Mouse (Mus musculus): ENCODE data around the gene Llgl1. TPM values are rescaled to one million over a fixed set of nuclear protein-coding genes. Genes with fewer than 3 reads are reported as not detected.

Gene Llgl1
- 11.2 and 12.4 TPM in 2 replicates for polyA plus RNA-seq (2015; fragmentation: Nextera tagmentation; extraction: Ambion mirVana)

GRCm38 (mm10) chr11:60699524-60700075 is at the start of gene Llgl1:
Gene Llgl1, plus strand, starts transcription at chr11:60699723.
- H3K4me3 ChIP-seq (replicated peaks): peak within 1 kb of the TSS; percentile 87
- H3K4me1 ChIP-seq (replicated peaks): peaks cover 43% of the 10 kb centered on the region
- H3K9me3 ChIP-seq (replicated peaks): no peaks in the 10 kb centered on the region
- H3K4me2 ChIP-seq: peak within 1 kb of the TSS; percentile 92
- H3K9ac ChIP-seq: peak within 1 kb of the TSS; percentile 91
- peak; percentile 92 for ATAC-seq (ENCODE audit: low read depth)
- peak within 1 kb of the TSS; percentile 89 for H3K27ac ChIP-seq
- H3K36me3 ChIP-seq: peaks cover 5% of the 10 kb centered on the region; the same call in 1 of the 2 replicates
- H3K27me3 ChIP-seq: no peaks in the 10 kb centered on the region
- peak; percentile 79 for DNase-seq
- WGBS (ENCODE audit: insufficient replicate concordance): under 1% methylated on average over 67 of the region's 73 CpGs

DNA sequence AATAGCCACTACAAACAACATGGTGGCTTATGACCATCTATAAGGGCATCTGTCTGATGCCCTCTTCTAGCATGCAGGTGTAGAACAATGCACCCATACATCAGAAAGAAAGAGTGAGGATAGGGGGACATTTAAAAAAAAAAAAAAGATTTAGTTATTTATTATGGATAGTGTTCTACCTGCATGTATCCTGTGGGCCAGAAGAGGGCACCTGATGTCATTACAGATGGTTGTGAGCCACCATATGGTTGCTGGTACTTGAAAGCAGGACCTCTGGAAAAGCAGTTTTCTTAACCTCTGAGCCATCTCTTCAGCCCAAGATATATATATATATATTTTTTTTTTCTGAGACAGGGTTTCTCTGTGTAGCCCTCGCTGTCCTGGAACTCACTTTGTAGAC is 3.4 kb upstream of the Llgl1 start:
- no peak overlapping the region for H3K9ac ChIP-seq
- no peak overlapping the region for H3K27ac ChIP-seq
- H3K4me1 ChIP-seq (replicated peaks): peaks cover 23% of the 10 kb centered on the region
- DNase-seq (no peak), ATAC-seq (ENCODE audit: low read depth) (no peak)
- no peaks in the 10 kb centered on the region for H3K9me3 ChIP-seq (replicated peaks)
- no peak overlapping the region for H3K4me3 ChIP-seq (replicated peaks)
- 46% methylated on average over 1 of the region's 1 CpGs for WGBS (ENCODE audit: insufficient replicate concordance)
- H3K4me2 ChIP-seq: no peak overlapping the region
- no peaks in the 10 kb centered on the region for H3K36me3 ChIP-seq
- no peaks in the 10 kb centered on the region for H3K27me3 ChIP-seq

DNA sequence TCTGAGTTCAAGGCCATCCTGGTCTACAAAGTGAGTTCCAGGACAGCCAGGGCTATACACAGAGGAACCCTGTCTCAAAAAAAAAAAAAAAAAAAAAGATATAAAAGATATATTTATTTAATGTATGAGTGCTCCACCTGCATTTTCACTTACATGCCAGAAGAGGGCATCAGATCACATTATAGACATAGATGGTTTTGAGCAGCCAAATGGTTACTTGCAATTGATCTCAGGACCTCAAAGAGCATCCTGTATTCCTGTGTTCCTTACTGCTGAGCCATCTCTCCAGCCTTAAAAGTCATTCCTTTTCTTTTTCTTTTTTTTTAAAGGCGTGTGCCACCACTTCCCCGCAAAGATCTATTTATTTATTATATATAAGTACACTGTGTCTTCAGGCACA is 2.0 kb upstream of the Llgl1 start:
- Histone ChIP-seq H3K27ac (no peak overlapping the region), H3K27me3 (no peaks in the 10 kb centered on the region), H3K4me3 (replicated peaks) (no peak overlapping the region), H3K4me1 (replicated peaks) (peaks cover 33% of the 10 kb centered on the region), H3K9ac (no peak overlapping the region), H3K9me3 (replicated peaks) (no peaks in the 10 kb centered on the region), H3K36me3 (no peaks in the 10 kb centered on the region), H3K4me2 (no peak overlapping the region)
- DNase-seq (no peak), ATAC-seq (ENCODE audit: low read depth) (no peak)
- WGBS (ENCODE audit: insufficient replicate concordance): 50% methylated on average over 2 of the region's 2 CpGs

- no peaks in the 10 kb centered on the region for H3K36me3 ChIP-seq
- DNase-seq: no peak
- 4% methylated on average over 22 of the region's 22 CpGs for WGBS (ENCODE audit: insufficient replicate concordance)
These were observed 558 bp upstream of the Llgl1 start for GRCm38 (mm10) chr11:60698806-60699523.

GRCm38 (mm10) chr11:60700320-60701185 is 1.0 kb downstream of the Llgl1 start:
- Histone ChIP-seq H3K9me3 (replicated peaks) (no peaks in the 10 kb centered on the region), H3K4me3 (replicated peaks) (peak overlapping the region; percentile 87), H3K4me1 (replicated peaks) (peaks cover 43% of the 10 kb centered on the region), H3K27me3 (no peaks in the 10 kb centered on the region), H3K27ac (peak overlapping the region; percentile 89), H3K4me2 (peak overlapping the region; percentile 92), H3K36me3 (peaks cover 8% of the 10 kb centered on the region), H3K9ac (peak overlapping the region; percentile 91)
- DNase-seq (no peak), ATAC-seq (ENCODE audit: low read depth) (no peak)
- WGBS (ENCODE audit: insufficient replicate concordance): 24% methylated on average over 12 of the region's 12 CpGs

More at GRCm38 (mm10) chr11:60698806-60699523, 558 bp upstream of the Llgl1 start:
- Histone ChIP-seq H3K9ac (peak overlapping the region; percentile 91), H3K27me3 (no peaks in the 10 kb centered on the region), H3K4me2 (peak overlapping the region; percentile 92), H3K4me3 (replicated peaks) (peak overlapping the region; percentile 87), H3K9me3 (replicated peaks) (no peaks in the 10 kb centered on the region), H3K27ac (peak overlapping the region; percentile 66), H3K4me1 (replicated peaks) (peaks cover 43% of the 10 kb centered on the region)
- peak; percentile 16 for ATAC-seq (ENCODE audit: low read depth)

- no peak for DNase-seq
- 55% methylated on average over 3 of the region's 4 CpGs for WGBS (ENCODE audit: insufficient replicate concordance)
These were observed 2.1 kb downstream of the Llgl1 start for GRCm38 (mm10) chr11:60701611-60702010.

GRCm38 (mm10) chr11:60703131-60703530 is 3.6 kb downstream of the Llgl1 start:
- H3K27me3 ChIP-seq: no peaks in the 10 kb centered on the region
- no peaks in the 10 kb centered on the region for H3K9me3 ChIP-seq (replicated peaks)
- H3K27ac ChIP-seq: no peak overlapping the region
- H3K4me1 ChIP-seq (replicated peaks): peaks cover 42% of the 10 kb centered on the region
- DNase-seq (peak; percentile 50), ATAC-seq (ENCODE audit: low read depth) (no peak)
- no peak overlapping the region for H3K4me3 ChIP-seq (replicated peaks)
- no peak overlapping the region for H3K4me2 ChIP-seq
- 39% methylated on average over 4 of the region's 4 CpGs for WGBS (ENCODE audit: insufficient replicate concordance)
- no peak overlapping the region for H3K9ac ChIP-seq
- peaks cover 34% of the 10 kb centered on the region for H3K36me3 ChIP-seq

More at GRCm38 (mm10) chr11:60701611-60702010, 2.1 kb downstream of the Llgl1 start:
- H3K9me3 ChIP-seq (replicated peaks): no peaks in the 10 kb centered on the region
- ATAC-seq (ENCODE audit: low read depth): no peak
- peaks cover 43% of the 10 kb centered on the region for H3K4me1 ChIP-seq (replicated peaks)
- H3K4me2 ChIP-seq: no peak overlapping the region
- H3K27me3 ChIP-seq: no peaks in the 10 kb centered on the region
- no peak overlapping the region for H3K27ac ChIP-seq
- no peak overlapping the region for H3K4me3 ChIP-seq (replicated peaks)
- no peak overlapping the region for H3K9ac ChIP-seq
- peaks cover 19% of the 10 kb centered on the region for H3K36me3 ChIP-seq

DNA sequence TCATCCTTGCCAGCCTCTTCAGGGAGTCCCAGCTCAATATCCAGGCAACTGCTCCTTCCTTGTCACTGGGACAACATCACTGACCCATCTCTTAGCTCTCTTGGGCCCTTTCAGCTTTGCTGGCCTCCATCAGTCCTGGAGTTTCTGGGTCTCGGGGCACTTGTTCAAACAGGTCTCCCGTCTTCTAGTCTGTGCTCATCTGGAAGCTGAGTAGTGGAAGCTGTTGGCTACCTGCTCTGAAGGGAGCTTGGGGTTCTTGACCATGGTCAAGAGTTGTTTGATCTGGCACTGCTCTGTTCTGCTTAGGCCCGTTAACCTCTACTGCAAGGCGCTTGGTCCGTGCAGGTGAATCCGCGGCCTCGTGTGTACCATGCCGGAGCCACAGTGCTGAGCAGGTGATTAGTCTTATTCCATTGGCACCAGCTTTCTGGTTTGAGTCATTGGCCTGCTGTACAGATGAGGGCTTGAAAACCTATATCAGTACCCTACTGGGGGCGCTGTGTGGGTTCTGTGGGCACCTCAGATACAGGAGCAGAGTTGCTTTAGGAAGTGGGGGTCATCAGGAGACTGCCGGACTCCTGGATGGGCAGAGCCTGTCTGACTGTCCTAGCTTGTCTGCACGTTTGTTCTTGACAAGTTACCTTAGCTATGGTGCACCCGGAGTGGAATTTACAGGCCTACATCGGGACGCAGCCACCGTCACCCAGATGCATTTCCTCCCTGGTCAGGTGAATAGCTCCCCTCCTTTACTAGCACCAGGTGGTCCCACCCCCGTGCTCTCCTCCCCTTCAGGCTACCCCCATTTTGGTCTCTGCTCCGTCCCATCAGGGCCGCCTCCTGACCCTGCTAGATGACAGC is 4.7 kb downstream of the Llgl1 start:
- Histone ChIP-seq H3K4me1 (replicated peaks) (peaks cover 31% of the 10 kb centered on the region), H3K36me3 (peaks cover 45% of the 10 kb centered on the region), H3K4me3 (replicated peaks) (no peak overlapping the region)

GRCm38 (mm10) chr11:60705255-60705654 is 5.7 kb downstream of the Llgl1 start:
- Histone ChIP-seq H3K4me3 (replicated peaks) (no peak overlapping the region), H3K4me1 (replicated peaks) (peaks cover 29% of the 10 kb centered on the region), H3K36me3 (peaks cover 55% of the 10 kb centered on the region), H3K4me2 (no peak overlapping the region), H3K27me3 (no peaks in the 10 kb centered on the region), H3K9me3 (replicated peaks) (no peaks in the 10 kb centered on the region), H3K27ac (no peak overlapping the region), H3K9ac (no peak overlapping the region)
- ATAC-seq (ENCODE audit: low read depth) (no peak), DNase-seq (no peak)
- WGBS (ENCODE audit: insufficient replicate concordance): 83% methylated on average over 3 of the region's 3 CpGs

More for the DNA sequence above, 4.7 kb downstream of the Llgl1 start:
- Histone ChIP-seq H3K9me3 (replicated peaks) (no peaks in the 10 kb centered on the region), H3K4me2 (no peak overlapping the region), H3K27me3 (no peaks in the 10 kb centered on the region), H3K9ac (no peak overlapping the region), H3K27ac (no peak overlapping the region)
- no peak for DNase-seq
- ATAC-seq (ENCODE audit: low read depth): no peak
- WGBS (ENCODE audit: insufficient replicate concordance): 86% methylated on average over 19 of the region's 19 CpGs

- Histone ChIP-seq H3K4me2 (no peak overlapping the region), H3K9ac (no peak overlapping the region), H3K4me3 (replicated peaks) (no peak overlapping the region), H3K9me3 (replicated peaks) (no peaks in the 10 kb centered on the region), H3K4me1 (replicated peaks) (peaks cover 21% of the 10 kb centered on the region), H3K27me3 (no peaks in the 10 kb centered on the region), H3K27ac (no peak overlapping the region), H3K36me3 (peaks cover 63% of the 10 kb centered on the region)
- WGBS (ENCODE audit: insufficient replicate concordance): 83% methylated on average over 7 of the region's 7 CpGs
- no peak for ATAC-seq (ENCODE audit: low read depth)
- DNase-seq: no peak
These were observed 6.6 kb downstream of the Llgl1 start for GRCm38 (mm10) chr11:60706076-60706475.

Measured in liver, embryonic 13.5 days (tissue).